Mouse (Mus musculus) midbrain, postnatal 0 days (tissue): ENCODE results near the gene Lhx6. TPM values are rescaled to one million over a fixed set of nuclear protein-coding genes. Genes with fewer than 3 reads are reported as not detected.

Source experiments
- ATAC-seq: fragments of 200-750 bp; cut with Nextera tagmentation; 2 replicates; pipeline ENCODE4 v1.8.0; 2017; ENCODE audit warnings: moderate number of reproducible peaks, mild to moderate bottlenecking, moderate TSS enrichment, moderate library complexity; ENCODE audit not compliant: low FRiP score
- DNase-seq: peaks from one replicate; pipeline ENCODE4 v3.0.0-alpha.2; 2015; ENCODE audit warnings: low spot score
- H3K27ac ChIP-seq: fragments of 300-500 bp; sonication (generic); 2 replicates; pipeline ENCODE4 v1.5.1; 2014; ENCODE audit warnings: low read depth, mild to moderate bottlenecking, low read length, mixed read lengths
- H3K27me3 ChIP-seq: fragments of 300-500 bp; sonication (generic); 2 replicates; pipeline ENCODE4 v1.6.1; 2014; ENCODE audit warnings: low read length, control low read depth, mixed read lengths; ENCODE audit not compliant: insufficient read depth
- H3K36me3 ChIP-seq: fragments of 300-500 bp; sonication (generic); 2 replicates; pipeline ENCODE4 v1.6.1; 2014; ENCODE audit warnings: low read length, control low read depth, mixed read lengths; ENCODE audit not compliant: insufficient read depth
- H3K4me1 ChIP-seq: fragments of 300-500 bp; sonication (generic); 2 replicates; pipeline ENCODE4 v1.6.1; 2014; ENCODE audit warnings: mild to moderate bottlenecking, control low read depth, antibody characterized with exemption, low read length, mixed read lengths; ENCODE audit not compliant: insufficient read depth
- H3K4me2 ChIP-seq: fragments of 300-500 bp; sonication (generic); 2 replicates; pipeline ENCODE4 v1.6.1; 2014; ENCODE audit warnings: low read depth, mild to moderate bottlenecking, low read length, mixed read lengths; ENCODE audit not compliant: poor library complexity, severe bottlenecking
- H3K4me3 ChIP-seq: fragments of 300-500 bp; sonication (generic); 2 replicates; pipeline ENCODE4 v1.5.1; 2014; ENCODE audit warnings: low read depth, mild to moderate bottlenecking, low read length, moderate library complexity
- H3K9ac ChIP-seq: fragments of 300-500 bp; sonication (generic); replicated peaks from 2 replicates; pipeline ENCODE4 v1.6.1; 2014; ENCODE audit warnings: mild to moderate bottlenecking, low read length, moderate library complexity, mixed read lengths; ENCODE audit not compliant: poor library complexity, severe bottlenecking
- H3K9me3 ChIP-seq: fragments of 300-500 bp; sonication (generic); 2 replicates; pipeline ENCODE4 v1.6.1; 2016; ENCODE audit warnings: low read length, control low read depth
- CTCF ChIP-seq: IDR thresholded peaks from 2 replicates; pipeline ENCODE4 v1.5.1; 2016; ENCODE audit warnings: antibody characterized with exemption, mild to moderate bottlenecking
- WGBS: fragments of 180-500 bp; shearing (Covaris S2); extraction: QIAGEN DNeasy Blood & Tissue Kit; methylation state at CpG from one replicate; pipeline ENCODE4 v1.1.7; 2014; 5-methylcytosine and 5-hydroxymethylcytosine counted together
- polyA plus RNA-seq: library from polyadenylated mRNA; unstranded; fragments of >200 nt; fragmentation: Nextera tagmentation; extraction: Ambion mirVana; gene quantifications from 2 replicates; pipeline ENCODE4 v1.2.1, GENCODE M21; 2015
- total RNA-seq: library from RNA; depleted of rRNA; stranded (reverse); fragments of >200 nt; gene quantifications from 2 replicates; pipeline ENCODE4 v1.2.3, GENCODE M21; 2014

The Lhx6 gene
- total and polyA plus RNA-seq, 2 experiments from 2014 or later: 0.60 to 2.5 TPM

GRCm38 (mm10) chr2:36135887-36136286 lies 30.7 kb upstream of the Lhx6 start:
- H3K27ac ChIP-seq: peak overlapping the region; percentile 78
- H3K4me3 ChIP-seq: peak overlapping the region; percentile 85
- H3K36me3 ChIP-seq: peaks cover 19% of the 10 kb centered on the region
- peak overlapping the region; percentile 72 for H3K4me2 ChIP-seq
- 1% methylated on average over 4 of the region's 4 CpGs for WGBS
- peak overlapping the region; percentile 85 for H3K9ac ChIP-seq
- TF ChIP-seq CTCF: no peak
- no peak; the same call in 1 of the 2 replicates for ATAC-seq
- no peak for DNase-seq
- no peaks in the 10 kb centered on the region for H3K27me3 ChIP-seq
- peaks cover 4% of the 10 kb centered on the region; the same call in 1 of the 2 replicates for H3K4me1 ChIP-seq
- no peaks in the 10 kb centered on the region for H3K9me3 ChIP-seq

- no peaks in the 10 kb centered on the region for H3K9me3 ChIP-seq
- no peak for ATAC-seq
- no peak for DNase-seq
- H3K27ac ChIP-seq: no peak overlapping the region
- H3K4me2 ChIP-seq: no peak overlapping the region
- H3K9ac ChIP-seq: no peak overlapping the region
- H3K27me3 ChIP-seq: no peaks in the 10 kb centered on the region
- 87% methylated on average over 3 of the region's 3 CpGs for whole genome bisulfite sequencing
- TF ChIP-seq CTCF: no peak
- peaks cover 42% of the 10 kb centered on the region for H3K36me3 ChIP-seq
- no peaks in the 10 kb centered on the region for H3K4me1 ChIP-seq
- no peak overlapping the region for H3K4me3 ChIP-seq
These were observed 23.8 kb upstream of the Lhx6 start for GRCm38 (mm10) chr2:36129051-36129450.

GRCm38 (mm10) chr2:36127973-36128372 lies 22.8 kb upstream of the Lhx6 start:
- H3K9ac ChIP-seq: no peak overlapping the region
- no peaks in the 10 kb centered on the region for H3K9me3 ChIP-seq
- no peak overlapping the region for H3K4me3 ChIP-seq
- ATAC-seq (no peak), DNase-seq (no peak)
- TF ChIP-seq CTCF: no peak
- 87% methylated on average over 4 of the region's 4 CpGs for WGBS
- H3K36me3 ChIP-seq: peaks cover 38% of the 10 kb centered on the region; the same call in 1 of the 2 replicates
- no peak overlapping the region for H3K27ac ChIP-seq
- no peak overlapping the region for H3K4me2 ChIP-seq
- H3K27me3 ChIP-seq: no peaks in the 10 kb centered on the region
- H3K4me1 ChIP-seq: no peaks in the 10 kb centered on the region

GRCm38 (mm10) chr2:36126795-36127429 lies 21.7 kb upstream of the Lhx6 start:
- Histone ChIP-seq H3K4me3 (no peak overlapping the region), H3K4me2 (no peak overlapping the region), H3K9me3 (no peaks in the 10 kb centered on the region), H3K4me1 (no peaks in the 10 kb centered on the region), H3K27me3 (no peaks in the 10 kb centered on the region), H3K27ac (no peak overlapping the region), H3K36me3 (peaks cover 42% of the 10 kb centered on the region), H3K9ac (no peak overlapping the region)
- no peak for TF ChIP-seq CTCF
- ATAC-seq: no peak
- no peak for DNase-seq
- 95% methylated on average over 9 of the region's 9 CpGs for WGBS

GRCm38 (mm10) chr2:36112632-36113031 lies 7.4 kb upstream of the Lhx6 start:
- Histone ChIP-seq H3K27ac (no peak overlapping the region), H3K36me3 (peaks cover 16% of the 10 kb centered on the region), H3K4me1 (no peaks in the 10 kb centered on the region), H3K9ac (no peak overlapping the region), H3K4me3 (no peak overlapping the region), H3K4me2 (no peak overlapping the region), H3K9me3 (no peaks in the 10 kb centered on the region), H3K27me3 (peaks cover 15% of the 10 kb centered on the region)
- DNase-seq (no peak), ATAC-seq (no peak)
- WGBS: 79% methylated on average over 3 of the region's 3 CpGs
- TF ChIP-seq CTCF: peak; percentile 37

- Histone ChIP-seq H3K27me3 (peaks cover 42% of the 10 kb centered on the region), H3K4me3 (no peak overlapping the region), H3K4me2 (no peak overlapping the region), H3K9ac (no peak overlapping the region), H3K36me3 (no peaks in the 10 kb centered on the region), H3K4me1 (no peaks in the 10 kb centered on the region), H3K27ac (no peak overlapping the region), H3K9me3 (no peaks in the 10 kb centered on the region)
- no peak for DNase-seq
- no peak for TF ChIP-seq CTCF
- 9% methylated on average over 7 of the region's 7 CpGs for WGBS
- ATAC-seq: no peak
These were observed 3.4 kb upstream of the Lhx6 start for GRCm38 (mm10) chr2:36108615-36109014.
